Mouse (Mus musculus): Measurements from ENCODE around the gene Camkmt.

DNA sequence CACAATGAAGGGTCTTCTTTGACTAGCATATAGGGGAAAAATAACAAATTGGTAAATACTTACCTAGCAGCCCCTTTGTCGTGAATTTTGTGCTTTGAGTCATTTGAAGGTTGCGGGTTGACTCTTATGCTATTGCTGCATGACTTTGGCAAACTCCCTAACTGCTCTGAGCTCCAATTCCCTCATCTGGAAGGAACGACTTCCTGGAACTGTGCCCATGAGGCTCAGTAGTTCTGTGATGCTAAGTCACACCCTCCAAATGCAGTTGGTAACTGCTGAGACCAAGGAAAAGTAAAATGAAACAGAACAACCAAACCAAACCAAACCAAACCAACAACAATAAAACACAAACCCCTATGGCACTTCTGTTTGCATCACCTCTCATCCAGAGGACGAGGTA is 403.2 kb downstream of the Camkmt start:
- TF ChIP-seq GATA1 (IDR thresholded peaks at IDR 0.05; ENCODE audit: low read length) (no peak), TAL1 (IDR thresholded peaks at IDR 0.05; ENCODE audit: low read length) (no peak)

All from erythroblast, embryonic 14.5 days (primary cell).